8 mouse cellular contexts compared by ENCODE assay signal in the genomic region with DNA sequence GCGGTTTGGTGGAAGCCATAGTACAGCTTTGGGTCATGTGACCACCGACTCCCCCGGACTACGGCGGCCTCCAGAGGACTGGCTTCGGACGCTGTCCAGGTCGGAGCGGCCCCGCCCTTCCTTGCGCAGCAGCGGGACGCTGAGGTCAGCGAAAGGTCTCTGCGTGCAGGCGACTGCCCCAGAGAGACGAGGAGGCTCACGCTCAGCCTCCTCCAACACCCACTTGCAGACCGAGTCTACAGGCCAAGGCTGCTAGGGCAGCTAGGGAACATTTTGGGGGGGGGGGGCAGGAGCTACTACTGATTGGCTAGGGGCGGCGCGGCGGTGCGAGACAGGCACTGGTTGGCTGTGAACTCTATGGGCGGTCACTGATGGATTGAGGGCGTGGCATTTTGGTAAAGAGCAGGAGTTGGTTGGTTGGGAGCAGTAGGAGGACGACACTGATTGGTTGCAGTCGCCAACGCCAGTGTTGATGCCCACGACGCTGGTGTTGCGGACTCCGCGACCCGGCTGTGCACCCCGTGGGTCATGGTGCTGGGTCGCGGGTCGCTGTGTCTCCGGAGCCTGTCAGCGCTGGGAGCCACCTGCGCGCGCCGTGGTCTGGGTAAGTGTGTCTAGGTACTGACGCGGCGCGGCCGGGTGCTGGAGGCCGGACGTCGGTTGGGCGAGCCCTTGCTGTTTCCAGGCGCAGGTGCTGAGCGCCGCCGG. TPM values are rescaled to one million over a fixed set of nuclear protein-coding genes. Genes with fewer than 3 reads are reported as not detected.
A peak's percentile ranks its signal among the peaks of the same experiment; 100 is the strongest.
DNase-seq lines count a peak whose midpoint lies in the region; ATAC-seq lines count a peak whose summit lies in the region.

Gene Fahd1, minus strand, starts transcription at position 300 of the 708 bp plus-strand sequence.

- H3K4me1 ChIP-seq in hindbrain, embryonic 14.5 days (replicated peaks; ENCODE audit: control insufficient read depth, insufficient read depth, low read length): peaks cover 20% of the 10 kb centered on the region

- peak within 1 kb of the TSS; percentile 81 for H3K9ac ChIP-seq in hindbrain, embryonic 14.5 days

- peak within 1 kb of the TSS; percentile 93 for H3K27ac ChIP-seq in hindbrain, embryonic 14.5 days

- 0% methylated on average over 58 of the region's 58 CpGs for WGBS in hindbrain, embryonic 14.5 days

- H3K9me3 ChIP-seq in hindbrain, embryonic 14.5 days (ENCODE audit: control insufficient read depth, low read length): no peaks in the 10 kb centered on the region

- ATAC-seq in hindbrain, embryonic 14.5 days (ENCODE audit: low FRiP score): peak; percentile 100

- H3K4me3 ChIP-seq in hindbrain, embryonic 14.5 days (replicated peaks; ENCODE audit: low read length): peak within 1 kb of the TSS; percentile 63

- H3K27me3 ChIP-seq in hindbrain, embryonic 14.5 days (ENCODE audit: control insufficient read depth, insufficient read depth, low read length): no peaks in the 10 kb centered on the region

- DNase-seq in R1 (ENCODE audit: low read depth, low spot score): peak; percentile 100
- DNase-seq in cerebellum, postnatal 25 days: peak; percentile 95 to 97
- peak; percentile 89 to 91 for DNase-seq in frontal cortex, postnatal 25 days (ENCODE audit: low spot score in 2 of 2)
- DNase-seq in hindbrain, embryonic 14.5 days (ENCODE audit: low spot score): peak; percentile 93
- DNase-seq in layer of hippocampus, postnatal 36 days: peak; percentile 94 to 95
- peak; percentile 99 for DNase-seq in lung, postnatal 36 days
- peak; percentile 100 for DNase-seq in retina, postnatal 1 day
- peak; percentile 95 to 96 for DNase-seq in urinary bladder, adult 18-20 months (ENCODE audit: low spot score in 2 of 2)

- H3K36me3 ChIP-seq in hindbrain, embryonic 14.5 days (replicated peaks; ENCODE audit: control insufficient read depth, insufficient read depth): peaks cover 25% of the 10 kb centered on the region

- H3K4me2 ChIP-seq in hindbrain, embryonic 14.5 days (replicated peaks): peak within 1 kb of the TSS; percentile 94

RNA-seq across cellular contexts. Expression of gene Fahd1, which starts in this region (rescaled TPM):
- polyA plus RNA-seq in hindbrain, embryonic 14.5 days (2014; fragmentation: Nextera tagmentation; extraction: Ambion mirVana): 22.4 and 23.3 TPM in 2 replicates
- total RNA-seq in layer of hippocampus, postnatal 36 days (2021): 10 to 100 TPM; 18.3 to 23.0 TPM

Comparison
In these comparisons a context has a peak if more than half of its experiments do, and no peak if none do; other contexts are left out.
1. Peak in every context shown above with its lines: DNase-seq, ATAC-seq, H3K4me3 ChIP-seq and H3K27ac ChIP-seq.